Mouse (Mus musculus) urinary bladder, postnatal 10 days (tissue): ENCODE results near the gene Cacna1c.

Experiments used
- DNase-seq: peaks from one replicate; pipeline ENCODE4 v3.0.0; 2022; ENCODE audit warnings: low spot score

Gene Cacna1c

GRCm38 (mm10) chr6:118739344-118739743, 456.9 kb downstream of the Cacna1c start:
- no peak for DNase-seq

- no peak for DNase-seq
Observed at GRCm38 (mm10) chr6:118738656-118739055, 457.6 kb downstream of the Cacna1c start.

GRCm38 (mm10) chr6:118737078-118737477, 459.1 kb downstream of the Cacna1c start:
- no peak for DNase-seq

GRCm38 (mm10) chr6:118736491-118736890, 459.7 kb downstream of the Cacna1c start:
- DNase-seq, result no peak

- DNase-seq, result no peak
Observed at GRCm38 (mm10) chr6:118735145-118735544, 461.1 kb downstream of the Cacna1c start.

GRCm38 (mm10) chr6:118731937-118732336, 464.3 kb downstream of the Cacna1c start:
- no peak for DNase-seq

- DNase-seq, result no peak
Observed at GRCm38 (mm10) chr6:118724908-118725307, 471.3 kb downstream of the Cacna1c start.

- DNase-seq, result no peak
Observed at GRCm38 (mm10) chr6:118724388-118724787, 471.8 kb downstream of the Cacna1c start.

- no peak for DNase-seq
Observed at GRCm38 (mm10) chr6:118722336-118722735, 473.9 kb downstream of the Cacna1c start.

- DNase-seq, result no peak
Observed at GRCm38 (mm10) chr6:118719486-118719885, 476.7 kb downstream of the Cacna1c start.

GRCm38 (mm10) chr6:118713286-118713685, 482.9 kb downstream of the Cacna1c start:
- DNase-seq, result no peak

- no peak for DNase-seq
Observed at GRCm38 (mm10) chr6:118711677-118712322, 484.4 kb downstream of the Cacna1c start.

- no peak for DNase-seq
Observed at GRCm38 (mm10) chr6:118707066-118707465, 489.2 kb downstream of the Cacna1c start.

GRCm38 (mm10) chr6:118705840-118706239, 490.4 kb downstream of the Cacna1c start:
- DNase-seq, result no peak

- DNase-seq, result no peak
Observed at GRCm38 (mm10) chr6:118694626-118695025, 501.6 kb downstream of the Cacna1c start.

GRCm38 (mm10) chr6:118689447-118689846, 506.8 kb downstream of the Cacna1c start:
- no peak for DNase-seq

GRCm38 (mm10) chr6:118688856-118689255, 507.4 kb downstream of the Cacna1c start:
- DNase-seq, result no peak

GRCm38 (mm10) chr6:118680814-118681213, 515.4 kb downstream of the Cacna1c start:
- no peak for DNase-seq

GRCm38 (mm10) chr6:118678031-118678430, 518.2 kb downstream of the Cacna1c start:
- no peak for DNase-seq

GRCm38 (mm10) chr6:118677306-118677705, 518.9 kb downstream of the Cacna1c start:
- no peak for DNase-seq

- DNase-seq, result no peak
Observed at GRCm38 (mm10) chr6:118674781-118675180, 521.4 kb downstream of the Cacna1c start.

GRCm38 (mm10) chr6:118673974-118674695, 522.1 kb downstream of the Cacna1c start:
- no peak for DNase-seq

GRCm38 (mm10) chr6:118653331-118653730, 542.9 kb downstream of the Cacna1c start:
- DNase-seq, result no peak
